Mouse (Mus musculus) skeletal muscle tissue, adult 2 months (tissue): Measurements from ENCODE around the gene Zfp956.
"Not testable (repeated sequence)": the region's sequence is repeated elsewhere in the genome, so short reads cannot be mapped to it uniquely, and the experiment has no call there.

Experiments used
- DNase-seq: peaks from one replicate; pipeline ENCODE4 v3.0.0-alpha.2; 2012; ENCODE audit warnings: low read depth, low spot score

The Zfp956 gene

DNA sequence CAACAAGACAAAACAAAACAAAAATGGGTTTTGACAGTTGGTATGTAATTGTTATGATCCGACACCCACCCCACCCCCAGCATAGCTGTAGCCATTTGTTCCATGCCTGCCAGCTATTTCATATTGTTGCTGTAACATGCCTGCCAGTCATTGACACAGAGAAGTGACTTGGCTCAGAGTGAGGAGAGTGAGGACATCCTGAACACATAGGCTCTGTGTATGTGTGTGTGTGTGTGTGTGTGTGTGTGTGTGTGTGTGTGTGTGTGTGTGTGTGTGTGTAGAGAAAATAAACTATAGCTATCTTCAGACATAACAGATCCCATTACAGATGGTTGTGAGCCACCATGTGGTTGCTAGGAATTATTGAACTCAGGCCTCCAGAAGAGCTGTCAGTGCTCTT, 15.0 kb downstream of the Zfp956 start:
- not testable (repeated sequence) for DNase-seq

DNA sequence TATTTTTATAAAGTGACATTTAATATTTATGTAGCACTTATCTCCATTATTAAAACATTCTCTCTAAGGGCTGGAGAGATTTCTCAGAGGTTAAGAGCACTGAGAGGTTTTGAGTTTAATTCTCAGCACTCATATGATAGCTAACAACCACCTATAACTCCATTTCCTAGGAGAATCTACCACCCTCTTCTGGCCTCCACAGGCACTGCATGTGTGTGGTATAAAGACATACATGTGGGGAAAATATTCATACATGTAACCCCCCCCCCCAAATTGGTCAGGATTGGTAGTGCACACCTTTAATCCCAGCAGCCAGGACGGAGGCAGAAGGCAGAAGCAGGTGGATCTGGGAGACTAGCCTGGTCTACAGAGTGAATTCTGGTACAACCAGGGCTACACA, 21.4 kb downstream of the Zfp956 start:
- DNase-seq: no peak

DNA sequence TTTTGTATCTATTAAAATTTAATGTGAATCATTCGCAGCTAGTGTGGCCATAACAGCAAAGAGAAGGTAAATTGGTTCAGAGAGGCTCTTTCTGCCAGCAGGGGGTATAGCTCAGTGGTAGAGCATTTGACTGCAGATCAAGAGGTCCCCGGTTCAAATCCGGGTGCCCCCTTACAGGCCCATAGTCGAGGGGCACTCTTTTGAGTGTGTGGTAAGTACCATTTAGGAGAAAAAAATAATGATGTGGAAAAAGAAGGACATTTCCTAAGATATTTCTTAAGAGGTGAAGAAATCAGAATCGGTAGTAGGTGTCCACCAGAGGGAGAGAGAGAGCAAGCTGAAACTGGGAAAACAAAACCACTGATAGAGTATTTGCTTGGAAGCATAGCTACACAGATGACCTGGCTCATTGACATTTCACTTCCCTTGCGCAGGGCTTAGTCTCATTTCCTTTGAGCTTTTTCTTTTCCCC, 25.7 kb downstream of the Zfp956 start:
- peak; percentile 65 for DNase-seq

DNA sequence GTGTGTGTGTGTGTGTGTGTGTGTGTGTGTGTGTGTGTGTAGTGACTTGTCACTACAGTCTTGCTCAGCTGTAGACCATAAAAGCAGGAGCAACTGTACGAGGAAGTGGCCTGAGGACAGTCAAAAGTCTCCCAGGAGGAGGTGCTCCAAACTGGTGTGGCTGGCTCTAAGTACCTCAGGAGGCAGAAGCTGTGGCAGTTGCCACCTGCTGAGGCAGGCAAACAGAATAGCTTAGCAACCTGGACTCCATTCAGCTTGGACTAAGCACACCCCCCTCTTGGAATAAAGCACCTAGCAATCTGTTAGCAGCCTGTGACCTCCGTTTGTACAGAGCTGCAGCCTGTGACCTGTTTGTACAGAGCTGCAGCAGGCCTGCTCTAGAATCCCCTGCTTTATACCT, 30.7 kb downstream of the Zfp956 start:
- no peak for DNase-seq

DNA sequence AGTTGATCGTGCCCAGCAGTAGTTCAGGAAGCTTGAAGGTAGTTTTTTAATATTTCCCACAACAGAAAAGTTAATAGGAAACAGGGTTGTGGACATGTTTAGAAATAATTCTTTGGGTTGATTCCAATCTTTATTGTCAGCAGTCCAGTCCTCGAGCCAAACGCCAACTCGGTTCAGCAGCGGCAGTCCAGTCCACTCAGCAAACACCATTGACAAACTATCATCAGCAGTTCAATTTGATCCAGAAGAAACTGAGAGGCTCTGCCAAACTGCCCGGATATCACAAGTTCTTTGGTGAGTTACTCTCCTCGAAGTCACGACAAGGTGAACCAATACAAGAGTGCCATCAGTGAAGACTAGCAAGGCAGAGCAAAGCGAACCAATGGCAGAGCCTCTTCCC, 42.5 kb downstream of the Zfp956 start:
- DNase-seq: no peak

DNA sequence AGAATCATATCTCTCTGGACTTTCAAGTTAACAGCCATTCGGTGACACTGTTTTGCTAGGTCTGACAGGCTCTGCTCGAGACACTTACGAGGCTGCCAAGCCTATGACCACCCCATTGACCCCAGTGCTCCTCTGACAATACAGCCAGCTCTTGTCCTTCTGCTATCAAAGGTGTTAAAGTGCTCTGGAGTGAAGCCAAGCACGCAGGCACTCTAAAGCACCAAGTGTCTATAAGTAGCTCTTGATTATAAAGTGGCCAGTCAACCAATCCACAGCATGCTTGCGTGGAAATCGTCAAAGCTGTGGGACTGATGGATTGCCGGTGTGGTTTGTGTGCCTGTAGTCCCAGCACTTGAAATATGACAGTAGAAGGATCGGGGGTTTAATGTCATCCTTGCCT, 57.5 kb downstream of the Zfp956 start:
- DNase-seq: no peak
